Mouse (Mus musculus) brain, embryonic 14.5 days (tissue): Measurements from ENCODE around the gene Cd55. TPM values are rescaled to one million over a fixed set of nuclear protein-coding genes. Genes with fewer than 3 reads are reported as not detected.
"Not testable (repeated sequence)": the region's sequence is repeated elsewhere in the genome, so short reads cannot be mapped to it uniquely, and the experiment has no call there.

Source experiments
- DNase-seq: peaks from one replicate; pipeline ENCODE4 v3.0.0-alpha.2; 2011; ENCODE audit warnings: low read depth
- CTCF ChIP-seq: fragments of 200-500 bp; IDR thresholded peaks from 2 replicates; pipeline ENCODE4 v1.5.1; 2012; ENCODE audit warnings: inconsistent platforms, mild to moderate bottlenecking, moderate library complexity, borderline replicate concordance; ENCODE audit not compliant: insufficient read depth, insufficient read length; ENCODE audit errors: extremely low read depth
- POLR2A ChIP-seq: fragments of 200-500 bp; IDR thresholded peaks from 2 replicates; pipeline ENCODE4 v1.6.1; 2012; ENCODE audit warnings: mild to moderate bottlenecking, inconsistent platforms, borderline replicate concordance; ENCODE audit not compliant: poor library complexity, insufficient read depth, insufficient read length, severe bottlenecking; ENCODE audit errors: extremely low read depth
- polyA plus RNA-seq: library from polyadenylated mRNA; depleted of rRNA; stranded (reverse); fragments of >200 nt; gene quantifications from 2 replicates; pipeline ENCODE4 v1.2.3, GENCODE M21; 2012; rRNA removed

The Cd55 gene
- polyA plus RNA-seq, 1 experiment: 6.1 TPM

GRCm38 (mm10) chr1:130470074-130470473 is 7.5 kb upstream of the Cd55 start:
- TF ChIP-seq POLR2A: no peak
- no peak for TF ChIP-seq CTCF
- no peak for DNase-seq

DNA sequence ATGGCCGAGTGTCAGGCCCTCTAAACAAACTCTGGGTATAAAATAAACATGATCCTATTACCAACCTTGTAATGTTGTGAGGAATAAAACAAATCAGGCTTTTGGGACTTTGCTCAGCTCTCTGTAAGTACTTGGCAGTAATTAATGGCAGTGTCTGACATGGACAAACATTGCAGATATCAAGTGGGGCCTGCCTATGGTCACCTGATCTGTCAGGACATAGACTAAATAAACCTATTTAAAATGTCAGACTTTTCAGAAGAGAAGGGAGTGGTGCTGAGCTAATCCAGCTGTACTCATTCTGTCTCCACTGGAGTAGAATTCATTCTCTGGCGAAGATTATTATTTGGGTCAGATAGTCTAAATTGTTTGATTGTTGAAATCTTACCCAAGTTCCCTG is 4.9 kb upstream of the Cd55 start:
- TF ChIP-seq POLR2A (no peak), CTCF (no peak)
- no peak for DNase-seq

GRCm38 (mm10) chr1:130464173-130464572 is 1.6 kb upstream of the Cd55 start:
- TF ChIP-seq CTCF (no peak), POLR2A (no peak)
- no peak for DNase-seq

DNA sequence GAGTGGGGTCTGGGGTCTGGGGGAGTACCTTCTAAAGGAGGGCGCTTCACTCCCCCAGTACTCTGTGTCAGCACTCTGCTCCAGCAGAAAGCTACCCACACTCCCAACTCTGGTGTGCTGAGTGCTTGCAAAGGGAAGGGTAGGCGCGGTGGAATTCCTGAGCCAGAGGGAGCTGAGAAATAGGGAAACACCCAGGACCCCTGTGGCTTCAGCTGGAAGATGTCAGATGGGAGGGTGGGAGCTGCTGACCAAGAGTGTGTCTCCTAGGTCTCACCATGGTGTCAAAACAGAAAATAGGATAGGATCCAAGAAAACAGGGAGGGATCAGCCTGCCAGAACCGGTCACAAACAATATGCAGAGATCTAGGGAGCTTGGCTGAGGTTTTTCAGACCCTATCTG is 323 bp upstream of the Cd55 start:
- DNase-seq: peak; percentile 66
- no peak for TF ChIP-seq POLR2A
- no peak for TF ChIP-seq CTCF

- DNase-seq: no peak
Observed at GRCm38 (mm10) chr1:130455111-130455510, 7.4 kb downstream of the Cd55 start.

DNA sequence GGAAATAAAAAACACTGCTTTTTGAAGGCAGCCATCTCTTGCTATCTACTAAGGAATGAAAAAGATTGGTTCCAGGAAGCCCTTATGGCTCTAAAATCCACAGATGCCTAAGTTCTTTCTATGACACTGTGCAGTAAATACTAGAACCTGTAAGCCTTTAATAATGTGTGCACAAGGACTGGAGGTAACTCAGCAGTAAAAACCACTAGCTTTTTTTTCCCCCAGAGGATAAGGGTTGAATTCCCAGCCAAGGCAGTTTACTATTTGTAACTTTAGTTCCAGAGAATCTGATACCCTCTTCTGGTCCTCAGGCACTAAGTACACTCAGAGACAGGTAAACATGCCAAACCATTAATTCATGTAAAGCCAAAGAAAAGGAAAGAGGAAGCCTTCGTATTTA is 19.6 kb downstream of the Cd55 start:
- DNase-seq: not testable (repeated sequence)

More at GRCm38 (mm10) chr1:130455111-130455510, 7.4 kb downstream of the Cd55 start:
- TF ChIP-seq CTCF (no peak), POLR2A (no peak)

DNA sequence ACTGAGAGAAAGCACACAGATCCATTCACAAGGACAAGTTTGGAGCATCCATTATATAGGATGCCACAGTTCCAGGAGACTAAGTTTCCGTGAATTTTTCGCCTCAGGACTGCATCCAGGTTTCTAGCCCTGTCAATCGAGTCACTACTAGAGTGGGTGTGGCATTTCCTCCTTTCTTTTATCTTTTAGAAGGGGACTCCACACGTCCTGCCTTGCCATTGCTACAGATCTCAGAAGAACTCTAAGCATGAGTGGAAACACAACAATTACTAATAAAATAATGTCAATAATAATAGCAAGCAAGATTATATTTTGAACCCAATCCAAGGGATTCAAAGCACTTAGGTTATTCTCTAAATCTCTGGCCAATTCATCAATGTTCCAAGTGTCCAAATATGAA is 31.6 kb downstream of the Cd55 start:
- DNase-seq: no peak
- TF ChIP-seq POLR2A: no peak
- TF ChIP-seq CTCF: no peak

DNA sequence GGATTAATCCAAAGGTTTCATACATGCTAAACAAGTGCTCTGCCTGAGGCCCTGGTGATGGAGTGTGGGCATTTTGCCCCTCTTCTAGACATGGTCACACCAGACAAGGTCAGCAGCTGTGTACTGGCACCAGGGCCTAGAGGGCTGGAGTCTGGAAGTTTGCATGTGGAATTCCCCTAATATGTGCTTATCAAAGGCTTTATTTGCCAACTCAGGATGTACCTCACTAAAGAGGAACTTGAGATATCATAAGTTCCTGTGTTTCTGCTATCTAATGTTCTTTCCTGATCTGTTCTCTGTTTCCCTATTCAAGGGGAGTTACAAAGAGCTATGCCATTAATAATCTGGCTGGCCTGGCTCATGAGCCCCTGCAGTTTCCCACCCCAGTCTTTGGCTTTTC is 33.9 kb downstream of the Cd55 start:
- not testable (repeated sequence) for DNase-seq

DNA sequence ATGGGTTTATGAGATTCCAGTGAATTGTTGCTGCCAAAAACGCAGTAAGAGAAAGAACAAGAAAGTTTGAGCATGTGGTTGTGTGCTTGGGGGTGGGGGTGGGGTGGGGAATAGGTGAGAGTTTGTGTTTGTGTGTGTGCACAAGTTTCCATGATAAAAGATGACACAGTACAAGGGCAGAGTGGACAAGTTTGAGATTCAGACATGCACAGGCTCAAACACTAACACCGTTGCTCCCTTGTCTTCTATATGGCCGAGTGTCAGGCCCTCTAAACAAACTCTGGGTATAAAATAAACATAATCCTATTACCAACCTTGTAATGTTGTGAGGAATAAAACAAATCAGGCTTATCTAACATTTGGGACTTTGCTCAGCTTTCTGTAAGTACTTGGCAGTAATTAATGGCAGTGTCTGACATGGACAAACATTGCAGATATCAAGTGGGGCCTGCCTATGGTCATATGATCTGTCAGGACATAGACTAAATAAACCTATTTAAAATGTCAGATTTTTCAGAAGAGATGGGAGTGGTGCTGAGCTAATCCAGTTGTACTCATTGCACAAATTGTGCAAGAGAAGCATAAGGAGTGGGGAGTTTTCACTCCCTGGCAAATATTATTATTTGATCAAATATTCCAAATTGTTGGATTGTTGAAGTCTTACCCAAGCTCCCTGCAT is 35.2 kb downstream of the Cd55 start:
- DNase-seq: not testable (repeated sequence)

DNA sequence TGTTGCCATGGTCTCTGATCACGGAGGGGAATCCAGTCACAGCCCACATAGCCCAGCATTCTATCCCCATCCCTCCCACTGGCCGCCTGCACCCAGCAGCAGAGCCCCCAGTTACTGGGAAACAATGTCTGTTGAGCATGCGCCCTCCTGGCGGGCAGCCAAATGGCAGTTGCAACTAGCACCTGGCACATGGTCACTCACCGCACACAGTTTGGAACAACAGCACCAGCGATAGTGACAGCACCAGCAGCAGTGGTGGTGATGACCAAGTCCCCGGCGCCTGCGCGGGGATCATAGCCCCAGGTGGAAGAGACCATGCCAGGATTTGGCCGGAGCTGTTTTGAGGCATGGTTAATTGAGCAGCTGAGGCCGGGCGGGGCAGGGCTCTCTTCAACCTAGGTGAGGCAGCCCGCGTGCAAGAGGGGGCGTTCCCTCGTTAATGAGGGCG is 39.9 kb downstream of the Cd55 start, which contains the start of gene Cd55b:
TSS of gene Cd55b (minus strand) at position 346 of the 448 bp plus-strand sequence.
- peak; percentile 67 for DNase-seq
- TF ChIP-seq CTCF (no peak), POLR2A (no peak)

- not testable (repeated sequence) for DNase-seq
Observed at GRCm38 (mm10) chr1:130422033-130422432, 40.5 kb downstream of the Cd55 start.

- not testable (repeated sequence) for DNase-seq
Observed at GRCm38 (mm10) chr1:130397109-130397508, 65.4 kb downstream of the Cd55 start.

Other genes starting within 250 kb of the Cd55 start
- gene Cd55b, start 39.7 kb downstream of the Cd55 start, polyA plus RNA-seq: not detected in 2 replicates
- not detected in 2 replicates for gene Zp3r, start 166.9 kb upstream of the Cd55 start, polyA plus RNA-seq
- 0.03 TPM in 1 of 2 replicates, not detected in the other for gene C4bp, start 198.9 kb upstream of the Cd55 start, polyA plus RNA-seq